In the genomic region with DNA sequence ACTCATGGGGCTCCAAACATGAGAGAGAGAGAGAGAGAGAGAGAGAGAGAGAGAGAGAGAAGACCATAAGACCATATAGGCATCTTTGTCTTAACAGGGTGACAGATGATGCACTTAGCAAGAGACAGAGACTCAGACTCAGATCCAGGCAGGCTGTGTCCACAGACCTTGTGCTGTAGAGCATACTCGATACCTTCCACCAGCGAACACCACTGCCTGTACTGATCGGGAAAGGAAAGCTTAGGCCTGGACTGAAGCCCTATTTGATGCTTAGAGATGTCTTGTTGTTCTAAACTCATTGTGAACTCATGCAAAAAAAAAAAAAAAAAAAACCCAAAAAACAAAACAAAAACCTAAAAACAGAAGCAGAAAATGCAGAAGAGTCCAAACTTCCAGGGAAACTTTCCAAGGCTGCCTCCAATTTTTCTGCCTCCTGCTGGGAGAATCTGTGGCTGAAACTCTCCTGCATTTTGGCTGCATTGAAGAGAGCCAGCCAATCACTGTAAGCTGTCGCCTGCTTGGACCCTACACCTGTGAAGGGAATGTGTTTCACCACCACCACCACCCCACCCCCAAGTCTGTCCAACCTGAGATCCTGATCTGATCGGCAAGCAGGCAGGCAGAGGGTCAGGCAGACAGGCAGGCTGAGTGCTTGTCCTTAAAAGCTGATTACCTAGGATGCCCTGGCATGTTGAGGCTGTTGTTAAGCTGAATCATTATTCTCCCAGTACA, we compare ENCODE assay signal across 21 mouse cellular contexts.
A peak's percentile ranks its signal among the peaks of the same experiment; 100 is the strongest.
DNase-seq lines count a peak whose midpoint lies in the region; TF ChIP-seq lines count a peak whose summit lies in the region.
"Had no signal": no experiment of that assay in that cellular context is flagged by ENCODE, and none has a peak within 500 bp of the region (broad histone marks: within the 10 kb centered on the region; RNA-seq: fewer than 3 reads in every experiment).

No protein-coding gene starts in this region.

- intact Hi-C loops in gastrocnemius, postnatal 14 days (cut with DNase I; ENCODE audit: low total_unique reads): no loop called here

- H3K27ac ChIP-seq in layer of hippocampus, adult 2 months: peak overlapping the region; percentile 86; the same call in 1 of the 2 replicates
- H3K27ac ChIP-seq: embryonic facial prominence, embryonic 12.5 days; hindbrain, embryonic 13.5 days; limb, embryonic 13.5 days; lung, embryonic 15.5 days; midbrain, embryonic 12.5 days; neural tube, embryonic 13.5 days had no signal

- TF ChIP-seq CTCF in layer of hippocampus, adult 2 months (conservative IDR thresholded peaks at IDR 0.05): peak; percentile 36

- H3K4me3 ChIP-seq in layer of hippocampus, adult 2 months: no peak overlapping the region
- H3K4me3 ChIP-seq: embryonic facial prominence, embryonic 12.5 days; heart, embryonic 12.5 days; hindbrain, embryonic 13.5 days; limb, embryonic 13.5 days; lung, embryonic 15.5 days; megakaryocyte, embryonic 14.5 days; midbrain, embryonic 12.5 days; myocyte; neural tube, embryonic 13.5 days had no signal

- peak; percentile 60 for DNase-seq in cerebellum, adult 11-12 months
- DNase-seq in cerebellum, postnatal 4 days (ENCODE audit: low spot score in 2 of 2): no peak
- no peak for DNase-seq in layer of hippocampus, adult 2 months (ENCODE audit: low spot score in 2 of 2)
- DNase-seq in layer of hippocampus, postnatal 25 days (ENCODE audit: extremely low spot score in 1 of 2, low spot score in 1 of 2): no peak
- peak; percentile 50 to 51 for DNase-seq in cerebellum, postnatal 10 days
- DNase-seq in gastrocnemius, postnatal 14 days: no peak
- DNase-seq in adrenal gland, postnatal 36 days: no peak
- DNase-seq: adrenal gland, postnatal 14 days; heart, postnatal 4 days; kidney, postnatal 25 days; thymus, adult 2 months; thymus, postnatal 4 days had no signal

Comparison
In these comparisons a context has a peak if more than half of its experiments do, and no peak if none do; other contexts are left out.
1. DNase-seq: peak in cerebellum, adult 11-12 months (single experiment) and cerebellum, postnatal 10 days (2 of 2); none in cerebellum, postnatal 4 days (0 of 2), layer of hippocampus, adult 2 months (0 of 2), layer of hippocampus, postnatal 25 days (0 of 2), gastrocnemius, postnatal 14 days (single experiment) and adrenal gland, postnatal 36 days (0 of 2).